Mouse (Mus musculus): Measurements from ENCODE around the gene Golga2. TPM values are rescaled to one million over a fixed set of nuclear protein-coding genes. Genes with fewer than 3 reads are reported as not detected.

The Golga2 gene
- polyA plus RNA-seq, 1 experiment = 74.0 TPM

- WGBS = 55% methylated on average over 12 of the region's 12 CpGs
- Histone ChIP-seq H3K4me3 (replicated peaks; ENCODE audit: insufficient read depth, low read depth, low read length) (no peak overlapping the region), H3K4me1 (ENCODE audit: control insufficient read depth, insufficient read depth, low read length) (peaks cover 35% of the 10 kb centered on the region), H3K27ac (ENCODE audit: insufficient read depth, low read length) (no peak overlapping the region), H3K27me3 (ENCODE audit: control insufficient read depth, insufficient read depth, low read length) (no peaks in the 10 kb centered on the region)
- peak in 1 of 2 experiments; percentile 53 for DNase-seq
- TF ChIP-seq CTCF (IDR thresholded peaks at IDR 0.05; ENCODE audit: borderline replicate concordance, insufficient read depth, low read depth, low read length) (no peak), POLR2A (IDR thresholded peaks at IDR 0.05; ENCODE audit: borderline replicate concordance, insufficient read depth, low read length) (no peak)
Measured at GRCm38 (mm10) chr2:32251791-32252527, 35.2 kb upstream of the Golga2 start.

- 65% methylated on average over 5 of the region's 5 CpGs for WGBS
- peak in 1 of 2 experiments; percentile 11 for DNase-seq
Measured at GRCm38 (mm10) chr2:32252658-32253057, 34.5 kb upstream of the Golga2 start.

GRCm38 (mm10) chr2:32253352-32253751 lies 33.8 kb upstream of the Golga2 start:
- TF ChIP-seq POLR2A (IDR thresholded peaks at IDR 0.05; ENCODE audit: borderline replicate concordance, insufficient read depth, low read length) (no peak), CTCF (IDR thresholded peaks at IDR 0.05; ENCODE audit: borderline replicate concordance, insufficient read depth, low read depth, low read length) (no peak)
- 100% methylated on average over 1 of the region's 1 CpGs for WGBS
- Histone ChIP-seq H3K27me3 (ENCODE audit: control insufficient read depth, insufficient read depth, low read length) (no peaks in the 10 kb centered on the region), H3K4me3 (replicated peaks; ENCODE audit: insufficient read depth, low read depth, low read length) (no peak overlapping the region), H3K27ac (ENCODE audit: insufficient read depth, low read length) (no peak overlapping the region), H3K4me1 (ENCODE audit: control insufficient read depth, insufficient read depth, low read length) (peaks cover 31% of the 10 kb centered on the region)
- DNase-seq = no peak

More at GRCm38 (mm10) chr2:32252658-32253057, 34.5 kb upstream of the Golga2 start:
- TF ChIP-seq CTCF (IDR thresholded peaks at IDR 0.05; ENCODE audit: borderline replicate concordance, insufficient read depth, low read depth, low read length) (no peak), POLR2A (IDR thresholded peaks at IDR 0.05; ENCODE audit: borderline replicate concordance, insufficient read depth, low read length) (no peak)
- peaks cover 35% of the 10 kb centered on the region for H3K4me1 ChIP-seq (ENCODE audit: control insufficient read depth, insufficient read depth, low read length)
- H3K27me3 ChIP-seq (ENCODE audit: control insufficient read depth, insufficient read depth, low read length) = no peaks in the 10 kb centered on the region
- no peak overlapping the region for H3K27ac ChIP-seq (ENCODE audit: insufficient read depth, low read length)
- no peak overlapping the region for H3K4me3 ChIP-seq (replicated peaks; ENCODE audit: insufficient read depth, low read depth, low read length)

GRCm38 (mm10) chr2:32254563-32254962 lies 32.6 kb upstream of the Golga2 start:
- Histone ChIP-seq H3K4me3 (replicated peaks; ENCODE audit: insufficient read depth, low read depth, low read length) (no peak overlapping the region), H3K4me1 (ENCODE audit: control insufficient read depth, insufficient read depth, low read length) (peaks cover 34% of the 10 kb centered on the region), H3K27me3 (ENCODE audit: control insufficient read depth, insufficient read depth, low read length) (no peaks in the 10 kb centered on the region), H3K27ac (ENCODE audit: insufficient read depth, low read length) (no peak overlapping the region)
- DNase-seq = no peak
- TF ChIP-seq POLR2A (IDR thresholded peaks at IDR 0.05; ENCODE audit: borderline replicate concordance, insufficient read depth, low read length) (no peak), CTCF (IDR thresholded peaks at IDR 0.05; ENCODE audit: borderline replicate concordance, insufficient read depth, low read depth, low read length) (no peak)
- 77% methylated on average over 5 of the region's 5 CpGs for WGBS

GRCm38 (mm10) chr2:32256273-32256672 lies 30.9 kb upstream of the Golga2 start:
- no peaks in the 10 kb centered on the region for H3K27me3 ChIP-seq (ENCODE audit: control insufficient read depth, insufficient read depth, low read length)
- no peak for TF ChIP-seq CTCF (IDR thresholded peaks at IDR 0.05; ENCODE audit: borderline replicate concordance, insufficient read depth, low read depth, low read length)
- TF ChIP-seq POLR2A (IDR thresholded peaks at IDR 0.05; ENCODE audit: borderline replicate concordance, insufficient read depth, low read length) = no peak
- no peak for DNase-seq
- 90% methylated on average over 11 of the region's 11 CpGs for WGBS
- H3K27ac ChIP-seq (ENCODE audit: insufficient read depth, low read length) = no peak overlapping the region
- peaks cover 22% of the 10 kb centered on the region for H3K4me1 ChIP-seq (ENCODE audit: control insufficient read depth, insufficient read depth, low read length)
- H3K4me3 ChIP-seq (replicated peaks; ENCODE audit: insufficient read depth, low read depth, low read length) = no peak overlapping the region

GRCm38 (mm10) chr2:32258887-32259533 lies 28.2 kb upstream of the Golga2 start:
- Histone ChIP-seq H3K4me1 (ENCODE audit: control insufficient read depth, insufficient read depth, low read length) (peaks cover 9% of the 10 kb centered on the region), H3K27me3 (ENCODE audit: control insufficient read depth, insufficient read depth, low read length) (no peaks in the 10 kb centered on the region), H3K27ac (ENCODE audit: insufficient read depth, low read length) (no peak overlapping the region), H3K4me3 (replicated peaks; ENCODE audit: insufficient read depth, low read depth, low read length) (peak overlapping the region; percentile 82)
- 40% methylated on average over 6 of the region's 6 CpGs for WGBS
- DNase-seq = no peak
- TF ChIP-seq POLR2A (IDR thresholded peaks at IDR 0.05; ENCODE audit: borderline replicate concordance, insufficient read depth, low read length) (no peak), CTCF (IDR thresholded peaks at IDR 0.05; ENCODE audit: borderline replicate concordance, insufficient read depth, low read depth, low read length) (no peak)

GRCm38 (mm10) chr2:32259657-32260417 lies 27.3 kb upstream of the Golga2 start, which contains the start of gene Uck1:
Gene Uck1 (minus strand): TSS chr2:32260159.
- TF ChIP-seq POLR2A (IDR thresholded peaks at IDR 0.05; ENCODE audit: borderline replicate concordance, insufficient read depth, low read length) (peak; percentile 87), CTCF (IDR thresholded peaks at IDR 0.05; ENCODE audit: borderline replicate concordance, insufficient read depth, low read depth, low read length) (no peak)

More at GRCm38 (mm10) chr2:32259657-32260417, 27.3 kb upstream of the Golga2 start, which contains the start of gene Uck1:
- peak within 1 kb of the TSS; percentile 82 for H3K4me3 ChIP-seq (replicated peaks; ENCODE audit: insufficient read depth, low read depth, low read length)
- under 1% methylated on average over 59 of the region's 59 CpGs for WGBS
- H3K27me3 ChIP-seq (ENCODE audit: control insufficient read depth, insufficient read depth, low read length) = no peaks in the 10 kb centered on the region
- H3K27ac ChIP-seq (ENCODE audit: insufficient read depth, low read length) = peak within 1 kb of the TSS; percentile 43
- peak; percentile 92 to 93 for DNase-seq
- peaks cover 9% of the 10 kb centered on the region for H3K4me1 ChIP-seq (ENCODE audit: control insufficient read depth, insufficient read depth, low read length)
